Mouse (Mus musculus): ENCODE results near the gene Clcn1. TPM values are rescaled to one million over a fixed set of nuclear protein-coding genes. Genes with fewer than 3 reads are reported as not detected.

Gene Clcn1
- total and polyA plus RNA-seq, 3 experiments, result 4.3 to 12.1 (median 4.9) TPM

GRCm38 (mm10) chr6:42361041-42361895 lies 74.8 kb downstream of the Clcn1 start:
- Histone ChIP-seq H3K4me1 (ENCODE audit: control insufficient read depth, insufficient read depth, low read length) (peaks cover 34% of the 10 kb centered on the region), H3K4me3 (no peak overlapping the region), H3K9ac (ENCODE audit: low read depth, low read length) (no peak overlapping the region), H3K79me2 (replicated peaks; ENCODE audit: control insufficient read depth, insufficient read depth, low read length) (no peaks in the 10 kb centered on the region), H3K27me3 (ENCODE audit: control insufficient read depth, insufficient read depth, low read length) (no peaks in the 10 kb centered on the region), H3K27ac (no peak overlapping the region), H3K36me3 (ENCODE audit: control insufficient read depth, insufficient read depth, low read length) (peaks cover 15% of the 10 kb centered on the region)
- peak in 1 of 2 experiments; percentile 19 for DNase-seq
- 92% methylated on average over 13 of the region's 13 CpGs for WGBS
- intact Hi-C loops (cut with DNase I), result no loop called here
- TF ChIP-seq CTCF (IDR thresholded peaks at IDR 0.05), result no peak
- no peak for TF ChIP-seq POLR2A (IDR thresholded peaks at IDR 0.05; ENCODE audit: insufficient read depth, low read depth, low read length)
- TF ChIP-seq EP300 (IDR thresholded peaks at IDR 0.05; ENCODE audit: insufficient read depth, low read depth, low read length), result no peak

- Histone ChIP-seq H3K79me2 (replicated peaks; ENCODE audit: control insufficient read depth, insufficient read depth, low read length) (no peaks in the 10 kb centered on the region), H3K9ac (ENCODE audit: low read depth, low read length) (no peak overlapping the region), H3K27me3 (ENCODE audit: control insufficient read depth, insufficient read depth, low read length) (no peaks in the 10 kb centered on the region), H3K4me1 (ENCODE audit: control insufficient read depth, insufficient read depth, low read length) (peaks cover 31% of the 10 kb centered on the region), H3K36me3 (ENCODE audit: control insufficient read depth, insufficient read depth, low read length) (peaks cover 15% of the 10 kb centered on the region), H3K27ac (no peak overlapping the region), H3K4me3 (no peak overlapping the region)
- WGBS, result 25% methylated on average over 1 of the region's 1 CpGs
- TF ChIP-seq CTCF (IDR thresholded peaks at IDR 0.05) (no peak), POLR2A (IDR thresholded peaks at IDR 0.05; ENCODE audit: insufficient read depth, low read depth, low read length) (0 out of 2 replicates have a peak, but pooled peaks have one; percentile 12), EP300 (IDR thresholded peaks at IDR 0.05; ENCODE audit: insufficient read depth, low read depth, low read length) (no peak)
- DNase-seq, result peak in 1 of 2 experiments; percentile 28
- intact Hi-C loops (cut with DNase I), result no loop called here
These were observed 75.6 kb downstream of the Clcn1 start for GRCm38 (mm10) chr6:42362074-42362473.

GRCm38 (mm10) chr6:42362497-42362896 lies 76.0 kb downstream of the Clcn1 start:
- WGBS, result 70% methylated on average over 1 of the region's 1 CpGs
- intact Hi-C loops (cut with DNase I), result no loop called here

GRCm38 (mm10) chr6:42362974-42363373 lies 76.5 kb downstream of the Clcn1 start:
- 14% methylated on average over 3 of the region's 3 CpGs for WGBS

More at GRCm38 (mm10) chr6:42362497-42362896, 76.0 kb downstream of the Clcn1 start:
- Histone ChIP-seq H3K27me3 (ENCODE audit: control insufficient read depth, insufficient read depth, low read length) (no peaks in the 10 kb centered on the region), H3K4me1 (ENCODE audit: control insufficient read depth, insufficient read depth, low read length) (peaks cover 31% of the 10 kb centered on the region), H3K9ac (ENCODE audit: low read depth, low read length) (0 out of 2 replicates have a peak overlapping the region, but pooled peaks have one; percentile 14), H3K79me2 (replicated peaks; ENCODE audit: control insufficient read depth, insufficient read depth, low read length) (no peaks in the 10 kb centered on the region), H3K4me3 (no peak overlapping the region), H3K27ac (no peak overlapping the region), H3K36me3 (ENCODE audit: control insufficient read depth, insufficient read depth, low read length) (peaks cover 15% of the 10 kb centered on the region)
- TF ChIP-seq EP300 (IDR thresholded peaks at IDR 0.05; ENCODE audit: insufficient read depth, low read depth, low read length) (no peak), CTCF (IDR thresholded peaks at IDR 0.05) (no peak), POLR2A (IDR thresholded peaks at IDR 0.05; ENCODE audit: insufficient read depth, low read depth, low read length) (no peak)
- peak in 1 of 2 experiments; percentile 18 for DNase-seq

GRCm38 (mm10) chr6:42364066-42364465 lies 77.6 kb downstream of the Clcn1 start:
- Histone ChIP-seq H3K9ac (ENCODE audit: low read depth, low read length) (no peak overlapping the region), H3K27me3 (ENCODE audit: control insufficient read depth, insufficient read depth, low read length) (no peaks in the 10 kb centered on the region), H3K4me1 (ENCODE audit: control insufficient read depth, insufficient read depth, low read length) (peaks cover 22% of the 10 kb centered on the region), H3K4me3 (no peak overlapping the region), H3K27ac (no peak overlapping the region), H3K36me3 (ENCODE audit: control insufficient read depth, insufficient read depth, low read length) (peaks cover 13% of the 10 kb centered on the region), H3K79me2 (replicated peaks; ENCODE audit: control insufficient read depth, insufficient read depth, low read length) (no peaks in the 10 kb centered on the region)
- DNase-seq, result no peak
- intact Hi-C loops (cut with DNase I), result no loop called here
- TF ChIP-seq EP300 (IDR thresholded peaks at IDR 0.05; ENCODE audit: insufficient read depth, low read depth, low read length) (no peak), CTCF (IDR thresholded peaks at IDR 0.05) (no peak)
- 89% methylated on average over 4 of the region's 4 CpGs for WGBS

More at GRCm38 (mm10) chr6:42362974-42363373, 76.5 kb downstream of the Clcn1 start:
- Histone ChIP-seq H3K36me3 (ENCODE audit: control insufficient read depth, insufficient read depth, low read length) (peaks cover 15% of the 10 kb centered on the region), H3K27me3 (ENCODE audit: control insufficient read depth, insufficient read depth, low read length) (no peaks in the 10 kb centered on the region), H3K27ac (no peak overlapping the region), H3K9ac (ENCODE audit: low read depth, low read length) (no peak overlapping the region), H3K4me3 (no peak overlapping the region), H3K4me1 (ENCODE audit: control insufficient read depth, insufficient read depth, low read length) (peaks cover 27% of the 10 kb centered on the region), H3K79me2 (replicated peaks; ENCODE audit: control insufficient read depth, insufficient read depth, low read length) (no peaks in the 10 kb centered on the region)
- DNase-seq, result peak in 1 of 2 experiments; percentile 22
- TF ChIP-seq POLR2A (IDR thresholded peaks at IDR 0.05; ENCODE audit: insufficient read depth, low read depth, low read length) (no peak), EP300 (IDR thresholded peaks at IDR 0.05; ENCODE audit: insufficient read depth, low read depth, low read length) (no peak), CTCF (IDR thresholded peaks at IDR 0.05) (no peak)
- intact Hi-C loops (cut with DNase I), result no loop called here

GRCm38 (mm10) chr6:42364607-42365006 lies 78.1 kb downstream of the Clcn1 start:
- H3K4me1 ChIP-seq (ENCODE audit: control insufficient read depth, insufficient read depth, low read length), result peaks cover 19% of the 10 kb centered on the region
- DNase-seq, result no peak
- no peak for TF ChIP-seq CTCF (IDR thresholded peaks at IDR 0.05)
- no peak for TF ChIP-seq POLR2A (IDR thresholded peaks at IDR 0.05; ENCODE audit: insufficient read depth, low read depth, low read length)
- no peak for TF ChIP-seq EP300 (IDR thresholded peaks at IDR 0.05; ENCODE audit: insufficient read depth, low read depth, low read length)
- peaks cover 10% of the 10 kb centered on the region for H3K36me3 ChIP-seq (ENCODE audit: control insufficient read depth, insufficient read depth, low read length)
- no peaks in the 10 kb centered on the region for H3K79me2 ChIP-seq (replicated peaks; ENCODE audit: control insufficient read depth, insufficient read depth, low read length)
- no peak overlapping the region for H3K9ac ChIP-seq (ENCODE audit: low read depth, low read length)
- WGBS, result 93% methylated on average over 15 of the region's 15 CpGs
- H3K27me3 ChIP-seq (ENCODE audit: control insufficient read depth, insufficient read depth, low read length), result no peaks in the 10 kb centered on the region
- intact Hi-C loops (cut with DNase I), result no loop called here
- no peak overlapping the region for H3K4me3 ChIP-seq
- H3K27ac ChIP-seq, result no peak overlapping the region
